Mouse (Mus musculus): ENCODE results near the gene Gm17334.

GRCm38 (mm10) chr11:53794671-53795557, 21.9 kb upstream of the Gm17334 start:
- TF ChIP-seq POLR2A (IDR thresholded peaks at IDR 0.05; ENCODE audit: borderline replicate concordance, control insufficient read depth, low read depth, low read length) (peak; percentile 65; the same call in 1 of the 2 replicates), CTCF (IDR thresholded peaks at IDR 0.05; ENCODE audit: control insufficient read depth, insufficient read depth, low read length) (peak; percentile 50)

Measured in bone marrow, adult 2 months (tissue).